Mouse (Mus musculus) liver, postnatal 0 days (tissue): Measurements from ENCODE around the gene Nrros.

Source experiments
- CTCF ChIP-seq: sonication (generic); IDR thresholded peaks from 2 replicates; pipeline ENCODE4 v1.5.1; 2016; ENCODE audit warnings: antibody characterized with exemption, low read depth
- EP300 ChIP-seq: IDR thresholded peaks from 2 replicates; pipeline ENCODE4 v1.6.1; 2016; ENCODE audit warnings: antibody characterized with exemption, low read depth, mild to moderate bottlenecking

- no peak for TF ChIP-seq CTCF
- no peak for TF ChIP-seq EP300
Measured at GRCm38 (mm10) chr16:32201004-32201325, 35.6 kb upstream of the Nrros start.
